Mouse (Mus musculus) liver, embryonic 14.5 days (tissue): ENCODE measurements around the gene Wrap53. TPM values are rescaled to one million over a fixed set of nuclear protein-coding genes. Genes with fewer than 3 reads are reported as not detected.
A peak's percentile ranks its signal among the peaks of the same experiment; 100 is the strongest.

Source experiments
- ATAC-seq: fragments of 200-750 bp; cut with Nextera tagmentation; 2 replicates; pipeline ENCODE4 v1.8.0; 2017; ENCODE audit warnings: moderate number of reproducible peaks, mild to moderate bottlenecking, moderate library complexity; ENCODE audit not compliant: insufficient read depth
- DNase-seq, 3 experiments: peaks; one replicate each; pipeline ENCODE4 v3.0.0-alpha.2; 2012 to 2013; ENCODE audit warnings: low read depth in 3 of 3, low spot score in 3 of 3
- H3K27ac ChIP-seq: fragments of 300-500 bp; sonication (generic); 2 replicates; pipeline ENCODE4 v1.5.1; 2014; ENCODE audit warnings: moderate library complexity, mild to moderate bottlenecking, control low read depth, inconsistent platforms
- H3K27me3 ChIP-seq: fragments of 300-500 bp; sonication (generic); 2 replicates; pipeline ENCODE4 v1.6.1; 2014; ENCODE audit warnings: mild to moderate bottlenecking, low read length, moderate library complexity; ENCODE audit not compliant: control insufficient read depth, insufficient read depth
- H3K36me3 ChIP-seq: fragments of 300-500 bp; sonication (generic); replicated peaks from 2 replicates; pipeline ENCODE4 v1.6.1; 2014; ENCODE audit warnings: low read depth; ENCODE audit not compliant: control insufficient read depth, insufficient read depth
- H3K4me1 ChIP-seq, 2 experiments: fragments of 200-500 bp in 1 of 2; fragments of 300-500 bp in 1 of 2; sonication (generic) in 1 of 2; replicated peaks; 2 replicates each; pipeline ENCODE4 v1.6.1; 2012 to 2014; ENCODE audit warnings: antibody characterized with exemption in 1 of 2, inconsistent platforms in 1 of 2, low read length in 1 of 2; ENCODE audit not compliant: control insufficient read depth in 2 of 2, insufficient read depth in 2 of 2
- H3K4me2 ChIP-seq: fragments of 300-500 bp; sonication (generic); 2 replicates; pipeline ENCODE4 v1.6.1; 2014; ENCODE audit warnings: low read depth, mild to moderate bottlenecking, control low read depth, moderate library complexity
- H3K4me3 ChIP-seq, 2 experiments: fragments of 200-500 bp in 1 of 2; fragments of 300-500 bp in 1 of 2; sonication (generic) in 1 of 2; 2 replicates each; pipeline ENCODE4 v1.5.1; 2012 to 2014; ENCODE audit warnings: low read depth in 2 of 2, low read length in 2 of 2, mild to moderate bottlenecking in 2 of 2, control low read depth in 1 of 2, inconsistent platforms in 1 of 2, moderate library complexity in 1 of 2; ENCODE audit not compliant: insufficient read depth in 1 of 2
- H3K9ac ChIP-seq: fragments of 300-500 bp; sonication (generic); replicated peaks from 2 replicates; pipeline ENCODE4 v1.6.1; 2014; ENCODE audit warnings: mild to moderate bottlenecking, control low read depth, moderate library complexity
- H3K9me3 ChIP-seq: fragments of 300-500 bp; sonication (generic); 2 replicates; pipeline ENCODE4 v1.6.1; 2016; ENCODE audit warnings: low read length, mixed read lengths; ENCODE audit not compliant: control insufficient read depth
- CTCF ChIP-seq: IDR thresholded peaks from 2 replicates; pipeline ENCODE4 v1.5.1; 2016; ENCODE audit warnings: antibody characterized with exemption, low read depth, control low read depth
- EP300 ChIP-seq: IDR thresholded peaks from 2 replicates; pipeline ENCODE4 v1.6.1; 2016; ENCODE audit warnings: antibody characterized with exemption, low read depth
- WGBS: fragments of 180-500 bp; shearing (Covaris S2); extraction: QIAGEN DNeasy Blood & Tissue Kit; methylation state at CpG from one replicate; pipeline ENCODE4 v1.1.7; 2014; ENCODE audit not compliant: insufficient replicate concordance; 5-methylcytosine and 5-hydroxymethylcytosine counted together
- polyA plus RNA-seq, 2 experiments: library from polyadenylated mRNA; depleted of rRNA in 1 of 2; stranded (reverse) in 1 of 2; unstranded in 1 of 2; fragments of >200 nt; fragmentation: Nextera tagmentation in 1 of 2; extraction: Ambion mirVana in 1 of 2; gene quantifications; 2 replicates each; pipeline versions ENCODE4 v1.2.1 to v1.2.3; 2012 to 2014

The Wrap53 gene
- polyA plus RNA-seq, 2 experiments, result 10.8 to 14.8 TPM

DNA sequence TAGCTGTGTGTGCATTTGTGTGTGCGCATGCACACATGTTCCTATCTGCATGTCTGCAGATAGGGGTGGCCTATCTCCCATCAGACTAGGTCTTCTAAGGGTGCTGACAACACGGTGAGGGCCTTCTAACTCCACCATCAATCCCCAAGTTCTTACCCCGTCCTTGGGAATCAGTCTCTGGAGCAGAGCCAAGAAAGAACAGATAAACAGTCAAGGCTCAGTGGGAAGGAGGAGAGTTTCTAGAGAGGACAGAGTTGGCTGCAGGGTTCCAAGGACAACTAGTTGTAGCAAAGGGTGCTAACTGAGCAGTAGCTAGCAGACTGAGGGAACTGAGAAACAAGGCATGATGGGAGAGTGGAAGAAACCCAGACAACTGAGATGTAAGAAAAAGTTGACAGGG, 21.7 kb upstream of the Wrap53 start:
- TF ChIP-seq EP300 (no peak), CTCF (no peak)
- no peak overlapping the region; the same call in 1 of the 2 replicates for H3K4me2 ChIP-seq
- no peak overlapping the region for H3K9ac ChIP-seq
- no peak overlapping the region; the same call in 1 of the 2 replicates for H3K27ac ChIP-seq
- DNase-seq, result no peak
- no peaks in the 10 kb centered on the region for H3K9me3 ChIP-seq
- H3K36me3 ChIP-seq, result peaks cover 9% of the 10 kb centered on the region
- H3K4me3 ChIP-seq, result no peak overlapping the region
- ATAC-seq, result no peak
- H3K4me1 ChIP-seq, result peaks cover 42 to 59% of the 10 kb centered on the region in 2 experiments
- 30% methylated on average over 3 of the region's 3 CpGs for WGBS
- H3K27me3 ChIP-seq, result no peaks in the 10 kb centered on the region

DNA sequence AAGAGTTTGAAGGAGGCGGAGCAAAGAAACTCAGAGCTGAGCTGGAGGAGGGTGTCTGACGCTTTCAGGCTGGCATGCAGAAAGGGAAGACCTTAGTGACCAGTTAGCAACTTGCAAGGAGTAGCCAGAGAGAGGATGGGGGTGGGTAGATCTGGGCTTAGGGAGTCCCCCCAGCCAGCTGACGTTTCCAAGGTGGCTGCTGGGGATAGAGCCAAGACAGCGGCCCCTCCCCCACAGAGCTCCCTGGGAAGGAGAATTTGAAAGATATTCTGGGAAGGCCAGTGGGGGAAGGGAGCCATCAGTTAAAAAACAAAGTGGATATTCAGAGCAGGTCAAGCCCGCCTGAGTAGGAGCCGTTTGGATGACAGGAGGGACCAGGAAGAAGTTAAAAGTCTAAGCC, 20.0 kb upstream of the Wrap53 start:
- Histone ChIP-seq H3K9ac (peak overlapping the region; percentile 53), H3K9me3 (no peaks in the 10 kb centered on the region), H3K36me3 (peaks cover 9% of the 10 kb centered on the region), H3K4me3 (peak overlapping the region; percentile 6 to 24; a peak in 1 of 4 replicates), H3K27me3 (no peaks in the 10 kb centered on the region), H3K4me1 (peaks cover 38 to 55% of the 10 kb centered on the region in 2 experiments), H3K4me2 (peak overlapping the region; percentile 61), H3K27ac (peak overlapping the region; percentile 69)
- ATAC-seq (no peak), DNase-seq (no peak)
- TF ChIP-seq EP300 (no peak), CTCF (no peak)
- WGBS, result 29% methylated on average over 6 of the region's 6 CpGs

DNA sequence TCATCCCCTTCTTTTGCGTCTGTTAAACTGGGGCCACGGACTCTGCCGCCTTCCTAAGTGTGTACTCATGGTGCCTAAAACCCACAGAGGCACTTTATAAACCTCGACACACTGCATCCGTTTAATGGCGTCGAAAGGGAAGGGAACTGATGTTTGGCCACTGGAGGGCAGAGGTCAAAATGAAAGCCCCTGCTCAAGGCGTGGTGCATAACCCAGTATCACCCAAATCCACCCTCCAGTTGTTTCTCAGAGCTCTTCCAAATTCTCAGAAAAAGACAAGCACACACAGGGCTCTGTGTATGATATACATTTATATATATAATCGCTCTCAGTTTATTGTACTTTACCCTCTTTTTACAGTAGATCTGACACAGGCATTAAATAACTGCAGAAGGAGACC, 19.4 kb upstream of the Wrap53 start:
- peak overlapping the region; percentile 61 for H3K4me2 ChIP-seq
- peaks cover 38 to 56% of the 10 kb centered on the region in 2 experiments for H3K4me1 ChIP-seq
- H3K4me3 ChIP-seq, result peak overlapping the region; percentile 6 to 24; a peak in 2 of 4 replicates
- WGBS, result 11% methylated on average over 9 of the region's 9 CpGs
- peak overlapping the region; percentile 69 for H3K27ac ChIP-seq
- ATAC-seq, result peak; percentile 77
- peaks cover 9% of the 10 kb centered on the region for H3K36me3 ChIP-seq
- peak; percentile 19; the same call in 1 of the 2 replicates for TF ChIP-seq EP300
- peak; percentile 43; the same call in 1 of the 2 replicates for TF ChIP-seq CTCF
- no peaks in the 10 kb centered on the region for H3K9me3 ChIP-seq
- no peak for DNase-seq
- peak overlapping the region; percentile 53 for H3K9ac ChIP-seq
- H3K27me3 ChIP-seq, result no peaks in the 10 kb centered on the region

DNA sequence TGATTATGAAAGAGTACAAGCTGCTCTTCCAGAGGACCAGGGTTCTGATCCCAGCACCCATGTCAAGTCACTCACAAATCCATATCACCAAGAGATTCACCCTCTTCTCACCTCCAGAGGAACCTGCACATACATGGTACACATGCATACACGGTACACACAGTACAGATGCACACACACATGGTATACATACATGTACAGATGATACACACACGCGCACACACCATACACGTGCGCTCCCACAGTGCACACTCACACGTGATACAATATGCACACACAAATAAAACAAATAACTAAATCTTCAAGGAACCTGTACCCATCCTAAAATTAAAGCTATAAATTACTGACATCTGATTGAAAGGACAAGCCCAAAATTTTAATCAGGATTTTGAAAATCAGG, 14.8 kb upstream of the Wrap53 start:
- H3K9me3 ChIP-seq, result no peaks in the 10 kb centered on the region
- no peak overlapping the region for H3K27ac ChIP-seq
- H3K27me3 ChIP-seq, result no peaks in the 10 kb centered on the region
- no peak for DNase-seq
- 91% methylated on average over 6 of the region's 6 CpGs for WGBS
- peaks cover 26 to 40% of the 10 kb centered on the region in 2 experiments for H3K4me1 ChIP-seq
- TF ChIP-seq EP300, result no peak
- no peak for TF ChIP-seq CTCF
- no peak overlapping the region for H3K4me2 ChIP-seq
- no peak overlapping the region for H3K4me3 ChIP-seq
- H3K36me3 ChIP-seq, result peaks cover 11% of the 10 kb centered on the region
- ATAC-seq, result no peak
- no peak overlapping the region for H3K9ac ChIP-seq

DNA sequence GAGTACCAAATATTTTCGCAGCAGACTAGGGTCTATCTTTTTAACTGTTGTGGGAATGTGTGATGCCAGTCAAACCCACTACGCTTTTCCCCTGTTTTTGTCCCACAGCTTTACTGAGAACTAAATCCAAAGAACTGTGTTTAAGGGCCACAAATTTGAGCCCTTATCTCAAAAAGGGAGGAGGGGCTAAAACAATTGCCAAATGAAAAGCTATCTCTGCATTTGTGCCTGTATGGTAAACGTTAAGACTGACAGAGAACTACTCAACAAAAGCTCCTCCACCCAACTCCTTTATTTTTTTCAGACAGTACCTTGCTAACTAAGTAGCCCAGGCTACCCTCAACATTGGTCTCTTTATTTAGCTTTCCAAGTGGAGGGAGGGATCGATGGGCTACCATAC, 12.7 kb upstream of the Wrap53 start:
- Histone ChIP-seq H3K27ac (peak overlapping the region; percentile 53), H3K9me3 (no peaks in the 10 kb centered on the region), H3K4me3 (no peak overlapping the region), H3K36me3 (peaks cover 29% of the 10 kb centered on the region), H3K4me2 (no peak overlapping the region), H3K9ac (peak overlapping the region; percentile 11; the same call in 1 of the 2 replicates), H3K4me1 (peaks cover 30 to 46% of the 10 kb centered on the region in 2 experiments), H3K27me3 (no peaks in the 10 kb centered on the region)
- no peak for TF ChIP-seq CTCF
- TF ChIP-seq EP300, result no peak
- ATAC-seq (no peak), DNase-seq (no peak)
- WGBS, result 54% methylated on average over 4 of the region's 4 CpGs
